Mouse (Mus musculus): Measurements from ENCODE around the gene Trim63. TPM values are rescaled to one million over a fixed set of nuclear protein-coding genes. Genes with fewer than 3 reads are reported as not detected.

Trim63 gene
- polyA plus RNA-seq, 1 experiment from 2014 or later: 0.14 TPM

- peak overlapping the region; percentile 29 for H3K4me2 ChIP-seq
- H3K9me3 ChIP-seq (replicated peaks): no peaks in the 10 kb centered on the region
- peaks cover 16% of the 10 kb centered on the region; the same call in 1 of the 2 replicates for H3K27me3 ChIP-seq
- H3K4me1 ChIP-seq (replicated peaks): peaks cover 14% of the 10 kb centered on the region
- H3K27ac ChIP-seq: no peak overlapping the region
- 22% methylated on average over 22 of the region's 22 CpGs for WGBS (ENCODE audit: insufficient replicate concordance)
- peak; percentile 18 for DNase-seq
- H3K4me3 ChIP-seq (replicated peaks): 0 out of 2 replicates have a peak overlapping the region, but pooled peaks have one; percentile 16
- no peak overlapping the region for H3K9ac ChIP-seq
- H3K36me3 ChIP-seq: no peaks in the 10 kb centered on the region
- ATAC-seq (ENCODE audit: low read depth): 0 out of 2 replicates have a peak, but pooled peaks have one; percentile 18
Observed at GRCm38 (mm10) chr4:134356591-134357460, 41.9 kb downstream of the Trim63 start.

- H3K27ac ChIP-seq: no peak overlapping the region
- H3K36me3 ChIP-seq: no peaks in the 10 kb centered on the region
- H3K4me1 ChIP-seq (replicated peaks): peaks cover 14% of the 10 kb centered on the region
- no peaks in the 10 kb centered on the region for H3K9me3 ChIP-seq (replicated peaks)
- 0 out of 2 replicates have a peak, but pooled peaks have one; percentile 37 for ATAC-seq (ENCODE audit: low read depth)
- H3K9ac ChIP-seq: no peak overlapping the region
- H3K4me2 ChIP-seq: peak overlapping the region; percentile 29
- no peak overlapping the region for H3K4me3 ChIP-seq (replicated peaks)
- 40% methylated on average over 17 of the region's 17 CpGs for WGBS (ENCODE audit: insufficient replicate concordance)
- peaks cover 20% of the 10 kb centered on the region; the same call in 1 of the 2 replicates for H3K27me3 ChIP-seq
- DNase-seq: no peak
Observed at GRCm38 (mm10) chr4:134357461-134357771, 42.5 kb downstream of the Trim63 start.

- no peaks in the 10 kb centered on the region for H3K36me3 ChIP-seq
- H3K4me3 ChIP-seq (replicated peaks): no peak overlapping the region
- no peak for DNase-seq
- no peak overlapping the region for H3K4me2 ChIP-seq
- no peak for ATAC-seq (ENCODE audit: low read depth)
- peaks cover 33% of the 10 kb centered on the region for H3K27me3 ChIP-seq
- no peak overlapping the region for H3K9ac ChIP-seq
- H3K4me1 ChIP-seq (replicated peaks): peaks cover 8% of the 10 kb centered on the region; the same call in 1 of the 2 replicates
- H3K9me3 ChIP-seq (replicated peaks): no peaks in the 10 kb centered on the region
- no peak overlapping the region for H3K27ac ChIP-seq
- WGBS (ENCODE audit: insufficient replicate concordance): 57% methylated on average over 6 of the region's 6 CpGs
Observed at GRCm38 (mm10) chr4:134359649-134360048, 44.7 kb downstream of the Trim63 start.

- H3K4me1 ChIP-seq (replicated peaks): peaks cover 8% of the 10 kb centered on the region; the same call in 1 of the 2 replicates
- 32% methylated on average over 5 of the region's 5 CpGs for WGBS (ENCODE audit: insufficient replicate concordance)
- H3K27me3 ChIP-seq: peaks cover 41% of the 10 kb centered on the region
- H3K4me2 ChIP-seq: no peak overlapping the region
- H3K27ac ChIP-seq: no peak overlapping the region
- DNase-seq: no peak
- no peak for ATAC-seq (ENCODE audit: low read depth)
- H3K9ac ChIP-seq: no peak overlapping the region
- H3K9me3 ChIP-seq (replicated peaks): no peaks in the 10 kb centered on the region
- no peak overlapping the region for H3K4me3 ChIP-seq (replicated peaks)
- no peaks in the 10 kb centered on the region for H3K36me3 ChIP-seq
Observed at GRCm38 (mm10) chr4:134361215-134361614, 46.3 kb downstream of the Trim63 start.

GRCm38 (mm10) chr4:134362124-134362523, 47.2 kb downstream of the Trim63 start:
- peaks cover 5% of the 10 kb centered on the region; the same call in 1 of the 2 replicates for H3K4me1 ChIP-seq (replicated peaks)
- no peaks in the 10 kb centered on the region for H3K9me3 ChIP-seq (replicated peaks)
- H3K27me3 ChIP-seq: peaks cover 41% of the 10 kb centered on the region
- DNase-seq: no peak
- no peak for ATAC-seq (ENCODE audit: low read depth)
- no peaks in the 10 kb centered on the region for H3K36me3 ChIP-seq
- WGBS (ENCODE audit: insufficient replicate concordance): 55% methylated on average over 9 of the region's 9 CpGs
- H3K4me2 ChIP-seq: no peak overlapping the region
- no peak overlapping the region for H3K9ac ChIP-seq
- H3K4me3 ChIP-seq (replicated peaks): no peak overlapping the region
- no peak overlapping the region for H3K27ac ChIP-seq

- ATAC-seq (ENCODE audit: low read depth) (no peak), DNase-seq (no peak)
- no peaks in the 10 kb centered on the region for H3K36me3 ChIP-seq
- no peaks in the 10 kb centered on the region for H3K9me3 ChIP-seq (replicated peaks)
- no peak overlapping the region for H3K9ac ChIP-seq
- peaks cover 37% of the 10 kb centered on the region for H3K27me3 ChIP-seq
- WGBS (ENCODE audit: insufficient replicate concordance): 4% methylated on average over 9 of the region's 9 CpGs
- no peak overlapping the region for H3K4me3 ChIP-seq (replicated peaks)
- H3K4me1 ChIP-seq (replicated peaks): peaks cover under 1% of the 10 kb centered on the region; the same call in 1 of the 2 replicates
- no peak overlapping the region for H3K27ac ChIP-seq
- peak overlapping the region; percentile 28 for H3K4me2 ChIP-seq
Observed at GRCm38 (mm10) chr4:134362586-134362985, 47.7 kb downstream of the Trim63 start.

- Histone ChIP-seq H3K4me2 (no peak overlapping the region), H3K9me3 (replicated peaks) (no peaks in the 10 kb centered on the region), H3K36me3 (no peaks in the 10 kb centered on the region), H3K9ac (no peak overlapping the region), H3K4me3 (replicated peaks) (no peak overlapping the region), H3K27me3 (peaks cover 54% of the 10 kb centered on the region), H3K27ac (no peak overlapping the region), H3K4me1 (replicated peaks) (no peaks in the 10 kb centered on the region)
- WGBS (ENCODE audit: insufficient replicate concordance): 18% methylated on average over 5 of the region's 5 CpGs
- DNase-seq: no peak
- ATAC-seq (ENCODE audit: low read depth): no peak
Observed at GRCm38 (mm10) chr4:134365280-134365679, 50.4 kb downstream of the Trim63 start.

GRCm38 (mm10) chr4:134370649-134371221, 55.8 kb downstream of the Trim63 start:
- peaks cover 20% of the 10 kb centered on the region for H3K4me1 ChIP-seq (replicated peaks)
- no peak for DNase-seq
- no peak overlapping the region for H3K27ac ChIP-seq
- no peak for ATAC-seq (ENCODE audit: low read depth)
- peak overlapping the region; percentile 67 for H3K4me2 ChIP-seq
- no peaks in the 10 kb centered on the region for H3K36me3 ChIP-seq
- H3K4me3 ChIP-seq (replicated peaks): peak overlapping the region; percentile 22
- peaks cover 63% of the 10 kb centered on the region for H3K27me3 ChIP-seq
- H3K9ac ChIP-seq: no peak overlapping the region
- 3% methylated on average over 18 of the region's 18 CpGs for WGBS (ENCODE audit: insufficient replicate concordance)
- H3K9me3 ChIP-seq (replicated peaks): no peaks in the 10 kb centered on the region

GRCm38 (mm10) chr4:134371316-134371855, 56.5 kb downstream of the Trim63 start:
- Histone ChIP-seq H3K9ac (no peak overlapping the region), H3K36me3 (no peaks in the 10 kb centered on the region), H3K4me3 (replicated peaks) (peak overlapping the region; percentile 22), H3K9me3 (replicated peaks) (no peaks in the 10 kb centered on the region), H3K4me2 (peak overlapping the region; percentile 67), H3K27me3 (peaks cover 63% of the 10 kb centered on the region), H3K4me1 (replicated peaks) (peaks cover 20% of the 10 kb centered on the region), H3K27ac (no peak overlapping the region)
- ATAC-seq (ENCODE audit: low read depth) (no peak), DNase-seq (no peak)
- 3% methylated on average over 17 of the region's 17 CpGs for WGBS (ENCODE audit: insufficient replicate concordance)

- peak overlapping the region; percentile 67 for H3K4me2 ChIP-seq
- no peaks in the 10 kb centered on the region for H3K9me3 ChIP-seq (replicated peaks)
- peaks cover 20% of the 10 kb centered on the region for H3K4me1 ChIP-seq (replicated peaks)
- ATAC-seq (ENCODE audit: low read depth): 0 out of 2 replicates have a peak, but pooled peaks have one; percentile 45
- under 1% methylated on average over 16 of the region's 16 CpGs for WGBS (ENCODE audit: insufficient replicate concordance)
- no peaks in the 10 kb centered on the region for H3K36me3 ChIP-seq
- no peak overlapping the region for H3K9ac ChIP-seq
- peak; percentile 56 for DNase-seq
- peak overlapping the region; percentile 49 for H3K4me3 ChIP-seq (replicated peaks)
- peaks cover 63% of the 10 kb centered on the region for H3K27me3 ChIP-seq
- no peak overlapping the region for H3K27ac ChIP-seq
Observed at GRCm38 (mm10) chr4:134372294-134372747, 57.4 kb downstream of the Trim63 start.

GRCm38 (mm10) chr4:134373295-134373694, 58.4 kb downstream of the Trim63 start:
- Histone ChIP-seq H3K36me3 (no peaks in the 10 kb centered on the region), H3K9ac (no peak overlapping the region), H3K4me1 (replicated peaks) (peaks cover 20% of the 10 kb centered on the region), H3K4me2 (no peak overlapping the region), H3K27me3 (peaks cover 56% of the 10 kb centered on the region), H3K27ac (no peak overlapping the region), H3K4me3 (replicated peaks) (no peak overlapping the region), H3K9me3 (replicated peaks) (no peaks in the 10 kb centered on the region)
- WGBS (ENCODE audit: insufficient replicate concordance): 66% methylated on average over 8 of the region's 8 CpGs
- DNase-seq: no peak
- no peak for ATAC-seq (ENCODE audit: low read depth)

Measured in liver, embryonic 13.5 days (tissue).